Mouse (Mus musculus): Measurements from ENCODE around the gene 4930412O13Rik.

- TF ChIP-seq USF2 (conservative IDR thresholded peaks at IDR 0.05; ENCODE audit: low read depth, low read length): no peak
- TF ChIP-seq TBP (conservative IDR thresholded peaks at IDR 0.05; ENCODE audit: low read depth, low read length): no peak
- TF ChIP-seq CTCF (conservative IDR thresholded peaks at IDR 0.05 in 1 of 2, IDR thresholded peaks at IDR 0.05 in 1 of 2; ENCODE audit: low read depth in 2 of 2, low read length in 2 of 2): no peak
- TF ChIP-seq POLR2AphosphoS2 (IDR thresholded peaks at IDR 0.05; ENCODE audit: low read depth, low read length): no peak
- no peak for TF ChIP-seq USF1 (IDR thresholded peaks at IDR 0.05; ENCODE audit: low read depth, low read length)
- no peak for TF ChIP-seq ZC3H11A (IDR thresholded peaks at IDR 0.05; ENCODE audit: low read depth, low read length)
- no peak for TF ChIP-seq UBTF (IDR thresholded peaks at IDR 0.05; ENCODE audit: low read depth, low read length)
- no peak for TF ChIP-seq MAZ (IDR thresholded peaks at IDR 0.05; ENCODE audit: low read depth, low read length)
- TF ChIP-seq E2F4 (IDR thresholded peaks at IDR 0.05; ENCODE audit: insufficient replicate concordance, low read depth, low read length): no peak
- no peak for TF ChIP-seq POLR2A (IDR thresholded peaks at IDR 0.05; ENCODE audit: low read depth, low read length)
- TF ChIP-seq NRF1 (IDR thresholded peaks at IDR 0.05; ENCODE audit: low read depth, low read length): no peak
- no peak for TF ChIP-seq JUND (conservative IDR thresholded peaks at IDR 0.05; ENCODE audit: low read depth, low read length)
- TF ChIP-seq SIN3A (IDR thresholded peaks at IDR 0.05; ENCODE audit: low read length): no peak
- TF ChIP-seq TCF12 (IDR thresholded peaks at IDR 0.05; ENCODE audit: low read depth, low read length): no peak
These were observed 6.4 kb upstream of the 4930412O13Rik start for GRCm38 (mm10) chr2:9874467-9875219.
